8 mouse cellular contexts compared by ENCODE assay signal in the genomic region with DNA sequence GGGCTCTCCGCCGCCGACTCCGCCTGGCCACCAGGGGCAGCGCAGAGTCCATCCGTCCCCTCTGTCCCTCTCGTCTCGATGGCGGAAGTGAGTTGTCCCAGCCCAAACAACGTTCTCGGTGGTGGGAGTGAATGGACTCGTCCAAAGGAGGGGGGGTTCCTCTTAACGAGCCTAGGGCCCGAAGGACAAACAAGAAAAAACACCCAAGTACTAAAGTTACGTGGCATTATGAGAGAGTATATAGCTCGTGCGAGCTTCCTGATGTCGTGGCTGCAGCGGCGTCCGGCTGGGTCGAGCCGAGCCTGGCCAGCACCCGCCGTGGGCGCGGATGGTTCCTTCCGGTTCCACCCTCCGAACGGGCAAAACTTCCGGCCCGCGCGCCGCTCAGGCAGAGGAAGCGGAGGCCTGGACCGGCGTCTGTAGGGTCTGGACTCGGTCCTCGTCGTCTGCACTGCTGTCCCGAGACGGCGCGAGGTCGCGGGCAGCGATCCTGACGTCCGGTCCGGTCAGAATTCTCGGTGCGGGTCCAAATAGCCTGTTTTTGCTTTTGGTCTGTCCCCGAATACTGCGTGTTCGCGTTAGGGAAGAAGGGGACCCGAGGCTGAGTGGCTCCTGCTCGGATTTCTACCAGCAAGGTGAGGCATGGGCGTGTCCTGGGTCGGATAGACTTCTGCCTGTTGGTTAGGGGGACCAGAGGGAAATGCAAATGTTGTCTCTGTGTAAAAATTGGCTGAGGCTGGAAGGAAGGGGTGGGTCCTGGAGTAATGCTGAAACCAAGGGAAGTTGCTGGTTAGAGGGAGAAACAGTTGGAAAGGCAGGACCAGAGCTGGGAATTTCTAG. TPM values are rescaled to one million over a fixed set of nuclear protein-coding genes. Genes with fewer than 3 reads are reported as not detected.
DNase-seq lines count a peak whose midpoint lies in the region; ATAC-seq and TF ChIP-seq lines count a peak whose summit lies in the region.

TSS of gene Atg101 (plus strand) at position 362 of the 840 bp plus-strand sequence.

- intact Hi-C loops in heart, postnatal 36 days (cut with DNase I): loop anchor here (1.0 kb wide), 3 partner anchors 31 to 60 kb away; partner anchors contain the start of gene Grasp

- DNase-seq in G1E (ENCODE audit: low spot score): peak; percentile 92
- peak; percentile 90 to 92 for DNase-seq in cerebellum, adult 18-20 months
- peak; percentile 91 to 94 for DNase-seq in heart, postnatal 36 days
- DNase-seq in layer of hippocampus, adult 2 months (ENCODE audit: low spot score in 2 of 2): peak; percentile 90 to 91
- peak; percentile 93 for DNase-seq in lung, embryonic 14.5 days
- DNase-seq in thymus, adult 2 months: peak; percentile 91

- TF ChIP-seq CTCF in G1E (IDR thresholded peaks at IDR 0.05; ENCODE audit: low read depth, low read length): peak; percentile 64
- TF ChIP-seq CTCF in layer of hippocampus, adult 2 months (conservative IDR thresholded peaks at IDR 0.05): peak; percentile 83
- TF ChIP-seq CTCF in lung, embryonic 14.5 days (IDR thresholded peaks at IDR 0.05; ENCODE audit: low read depth): peak; percentile 97
- peak; percentile 96 for TF ChIP-seq CTCF in olfactory bulb, adult 2 months (IDR thresholded peaks at IDR 0.05; ENCODE audit: insufficient read depth, low read depth, low read length)
- TF ChIP-seq CTCF in thymus, adult 2 months (IDR thresholded peaks at IDR 0.05; ENCODE audit: borderline replicate concordance, control insufficient read depth, extremely low read depth, insufficient read depth, low read length, poor library complexity): peak; percentile 98

- WGBS in forebrain, embryonic 16.5 days: under 1% methylated on average over 61 of the region's 61 CpGs
- under 1% methylated on average over 61 of the region's 61 CpGs for WGBS in lung, embryonic 14.5 days
- WGBS in olfactory bulb, adult 2 months: under 1% methylated on average over 61 of the region's 61 CpGs
- under 1% methylated on average over 61 of the region's 61 CpGs for WGBS in thymus, adult 2 months

- no peaks in the 10 kb centered on the region for H3K9me3 ChIP-seq in G1E (replicated peaks)
- H3K9me3 ChIP-seq in forebrain, embryonic 16.5 days (ENCODE audit: control insufficient read depth, low read length): no peaks in the 10 kb centered on the region
- H3K9me3 ChIP-seq in lung, embryonic 14.5 days (ENCODE audit: low read depth, low read length): no peaks in the 10 kb centered on the region

- peaks cover 43% of the 10 kb centered on the region for H3K4me1 ChIP-seq in G1E (ENCODE audit: insufficient read depth, low read depth, low read length)
- peaks cover 14% of the 10 kb centered on the region for H3K4me1 ChIP-seq in forebrain, embryonic 16.5 days (replicated peaks; ENCODE audit: control insufficient read depth, insufficient read depth, low read length)
- peaks cover 6% of the 10 kb centered on the region; the same call in 1 of the 2 replicates for H3K4me1 ChIP-seq in lung, embryonic 14.5 days (ENCODE audit: insufficient read depth)
- peaks cover 9% of the 10 kb centered on the region; the same call in 1 of the 2 replicates for H3K4me1 ChIP-seq in olfactory bulb, adult 2 months (ENCODE audit: control insufficient read depth, insufficient read depth, low read length)
- H3K4me1 ChIP-seq in thymus, adult 2 months (replicated peaks; ENCODE audit: control insufficient read depth, insufficient read depth, low read length): peaks cover 8% of the 10 kb centered on the region

- TF ChIP-seq POLR2A in olfactory bulb, adult 2 months (IDR thresholded peaks at IDR 0.05; ENCODE audit: insufficient read depth, low read depth, low read length): peak; percentile 91
- peak; percentile 78; the same call in 1 of the 2 replicates for TF ChIP-seq POLR2A in thymus, adult 2 months (IDR thresholded peaks at IDR 0.05; ENCODE audit: control insufficient read depth, extremely low read depth, insufficient read depth, low read length, poor library complexity)

- ATAC-seq in G1E (ENCODE audit: extremely low read depth, insufficient number of reproducible peaks, low FRiP score, poor library complexity, severe bottlenecking): peak; percentile 95
- ATAC-seq in forebrain, embryonic 16.5 days: peak; percentile 97
- ATAC-seq in lung, embryonic 14.5 days (ENCODE audit: insufficient read depth): peak; percentile 94

- peak within 1 kb of the TSS; percentile 89 for H3K4me3 ChIP-seq in G1E (ENCODE audit: low read depth, low read length)
- peak within 1 kb of the TSS; percentile 72 for H3K4me3 ChIP-seq in forebrain, embryonic 16.5 days (replicated peaks; ENCODE audit: low read length)
- peak within 1 kb of the TSS; percentile 85 for H3K4me3 ChIP-seq in layer of hippocampus, adult 2 months
- H3K4me3 ChIP-seq in lung, embryonic 14.5 days (ENCODE audit: low read depth, low read length): peak within 1 kb of the TSS; percentile 97
- H3K4me3 ChIP-seq in olfactory bulb, adult 2 months (ENCODE audit: insufficient read depth, low read depth, low read length): peak within 1 kb of the TSS; percentile 72
- peak within 1 kb of the TSS; percentile 60 for H3K4me3 ChIP-seq in thymus, adult 2 months (ENCODE audit: control insufficient read depth, insufficient read depth, low read length)

- peaks cover 36% of the 10 kb centered on the region for H3K36me3 ChIP-seq in G1E (replicated peaks)
- peaks cover 9% of the 10 kb centered on the region; the same call in 1 of the 2 replicates for H3K36me3 ChIP-seq in forebrain, embryonic 16.5 days (ENCODE audit: control insufficient read depth, insufficient read depth)
- H3K36me3 ChIP-seq in lung, embryonic 14.5 days (ENCODE audit: insufficient read depth): peaks cover 30% of the 10 kb centered on the region
- H3K36me3 ChIP-seq in thymus, adult 2 months (ENCODE audit: control insufficient read depth, insufficient read depth, low read length): peaks cover 20% of the 10 kb centered on the region

- H3K4me2 ChIP-seq in forebrain, embryonic 16.5 days (ENCODE audit: low read length): peak within 1 kb of the TSS; percentile 83
- H3K4me2 ChIP-seq in lung, embryonic 14.5 days: peak within 1 kb of the TSS; percentile 98

- H3K9ac ChIP-seq in forebrain, embryonic 16.5 days (replicated peaks; ENCODE audit: low read depth, low read length): peak within 1 kb of the TSS; percentile 75
- peak within 1 kb of the TSS; percentile 90 for H3K9ac ChIP-seq in lung, embryonic 14.5 days

- peak within 1 kb of the TSS; percentile 62 for H3K27ac ChIP-seq in forebrain, embryonic 16.5 days (ENCODE audit: low read length)
- H3K27ac ChIP-seq in layer of hippocampus, adult 2 months: peak within 1 kb of the TSS; percentile 100
- H3K27ac ChIP-seq in lung, embryonic 14.5 days (ENCODE audit: low read depth): peak within 1 kb of the TSS; percentile 82
- H3K27ac ChIP-seq in olfactory bulb, adult 2 months (ENCODE audit: insufficient read depth, low read depth, low read length): peak within 1 kb of the TSS; percentile 82
- peak within 1 kb of the TSS; percentile 56 for H3K27ac ChIP-seq in thymus, adult 2 months (ENCODE audit: control insufficient read depth, insufficient read depth, low read length)

- peaks cover 5% of the 10 kb centered on the region; the same call in 1 of the 2 replicates for H3K27me3 ChIP-seq in G1E (ENCODE audit: insufficient read depth, low read length)
- H3K27me3 ChIP-seq in forebrain, embryonic 16.5 days (replicated peaks; ENCODE audit: control insufficient read depth, insufficient read depth, low read length): no peaks in the 10 kb centered on the region
- H3K27me3 ChIP-seq in lung, embryonic 14.5 days (ENCODE audit: insufficient read depth, low read length): no peaks in the 10 kb centered on the region
- no peaks in the 10 kb centered on the region for H3K27me3 ChIP-seq in thymus, adult 2 months (ENCODE audit: control insufficient read depth, insufficient read depth, low read length)

RNA-seq across cellular contexts. Expression of gene Atg101, which starts in this region (rescaled TPM):
- 5.9 and 11.0 TPM in 2 replicates for total RNA-seq in G1E (2014; fragmentation: Nextera tagmentation)
- total RNA-seq in G1E (2017): 34.6 and 35.3 TPM in 2 replicates
- polyA plus RNA-seq in G1E (2012): 42.5 and 55.1 TPM in 2 replicates
- 87.4 and 92.4 TPM in 2 replicates for polyA plus RNA-seq in forebrain, embryonic 16.5 days (2015; fragmentation: Nextera tagmentation; extraction: Ambion mirVana)
- total RNA-seq in heart, postnatal 36 days (2021): 10 to 100 TPM; 23.7 to 23.9 TPM
- 10 to 100 TPM; 50.6 to 53.3 TPM for total RNA-seq in layer of hippocampus, adult 2 months (2021)
- polyA plus RNA-seq in lung, embryonic 14.5 days (2014; fragmentation: Nextera tagmentation; extraction: Ambion mirVana): 59.1 and 64.7 TPM in 2 replicates
- polyA plus RNA-seq in olfactory bulb, adult 2 months (2012; ENCODE audit: insufficient read depth, insufficient read length, low replicate concordance, missing spikeins): not detected in 2 replicates
- 68.5 and 75.2 TPM in 2 replicates for polyA plus RNA-seq in thymus, adult 2 months (2012; rRNA removed)

Comparison
In these comparisons a context has a peak if more than half of its experiments do, and no peak if none do; other contexts are left out.
1. Peak in every context shown above with its lines: DNase-seq, ATAC-seq, H3K4me3 ChIP-seq and H3K27ac ChIP-seq.
2. RNA of gene Atg101 (polyA plus RNA-seq): 87.4 to 92.4 TPM in forebrain, embryonic 16.5 days, 68.5 to 75.2 TPM in thymus, adult 2 months, 59.1 to 64.7 TPM in lung, embryonic 14.5 days and 42.5 to 55.1 TPM in G1E; not detected in olfactory bulb, adult 2 months; every median in the first group is over 10 times any median in the second.